Mouse (Mus musculus) liver, embryonic 12.5 days (tissue): ENCODE data around the gene Epb41l4b. TPM values are rescaled to one million over a fixed set of nuclear protein-coding genes. Genes with fewer than 3 reads are reported as not detected.

ENCODE experiments used
- ATAC-seq: fragments of 200-750 bp; cut with Nextera tagmentation; 2 replicates; pipeline ENCODE4 v1.8.0; 2017; ENCODE audit warnings: moderate number of reproducible peaks, mild to moderate bottlenecking, moderate library complexity
- H3K27ac ChIP-seq: fragments of 300-500 bp; sonication (generic); 2 replicates; pipeline ENCODE4 v1.5.1; 2016; ENCODE audit warnings: mild to moderate bottlenecking
- H3K27me3 ChIP-seq: fragments of 300-500 bp; sonication (generic); replicated peaks from 2 replicates; pipeline ENCODE4 v1.6.1; 2016; ENCODE audit warnings: mild to moderate bottlenecking, moderate library complexity
- H3K36me3 ChIP-seq: fragments of 300-500 bp; sonication (generic); 2 replicates; pipeline ENCODE4 v1.6.1; 2016; ENCODE audit warnings: mild to moderate bottlenecking, moderate library complexity
- H3K4me1 ChIP-seq: fragments of 300-500 bp; sonication (generic); 2 replicates; pipeline ENCODE4 v1.6.1; 2016
- H3K4me2 ChIP-seq: fragments of 300-500 bp; sonication (generic); 2 replicates; pipeline ENCODE4 v1.6.1; 2016; ENCODE audit warnings: mild to moderate bottlenecking, moderate library complexity
- H3K4me3 ChIP-seq: fragments of 300-500 bp; sonication (generic); 2 replicates; pipeline ENCODE4 v1.5.1; 2016; ENCODE audit warnings: mild to moderate bottlenecking, moderate library complexity
- H3K9ac ChIP-seq: fragments of 300-500 bp; sonication (generic); 2 replicates; pipeline ENCODE4 v1.6.1; 2016; ENCODE audit warnings: mild to moderate bottlenecking, moderate library complexity
- H3K9me3 ChIP-seq: fragments of 300-500 bp; sonication (generic); replicated peaks from 2 replicates; pipeline ENCODE4 v1.6.1; 2016; ENCODE audit warnings: mild to moderate bottlenecking, moderate library complexity
- WGBS: fragments of 180-500 bp; shearing (Covaris S2); methylation state at CpG from one replicate; pipeline ENCODE4 v1.1.7; 2016; ENCODE audit not compliant: insufficient replicate concordance; 5-methylcytosine and 5-hydroxymethylcytosine counted together
- polyA plus RNA-seq: library from polyadenylated mRNA; unstranded; fragments of >200 nt; fragmentation: Nextera tagmentation; extraction: Ambion mirVana; gene quantifications from 2 replicates; pipeline ENCODE4 v1.2.1, GENCODE M21; 2016

Gene Epb41l4b
- polyA plus RNA-seq, 1 experiment from 2014 or later, result 1.4 TPM

DNA sequence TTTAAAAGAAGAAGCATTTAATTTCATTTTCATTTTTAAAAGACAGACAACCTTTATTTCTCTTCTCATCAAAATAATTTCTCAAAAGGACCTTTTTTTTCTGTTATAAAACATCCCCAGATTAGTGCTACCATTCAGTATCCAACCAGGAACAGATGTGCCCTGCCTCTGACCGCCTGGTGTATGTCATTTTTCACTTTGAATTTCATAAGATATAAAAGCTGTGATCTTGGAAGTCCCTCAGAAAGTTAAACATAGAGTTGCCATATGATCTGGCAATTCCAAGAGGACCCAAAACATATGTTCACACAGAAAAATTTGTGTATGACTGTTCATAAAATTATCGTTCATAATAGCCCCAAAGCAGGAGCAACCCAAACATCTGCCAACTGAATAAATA, 151.3 kb downstream of the Epb41l4b start:
- peaks cover 64% of the 10 kb centered on the region for H3K27me3 ChIP-seq
- WGBS, result 52% methylated on average over 2 of the region's 2 CpGs

GRCm38 (mm10) chr4:56990215-56990584, 153.0 kb downstream of the Epb41l4b start, which contains the start of gene Frrs1l:
Gene Frrs1l (minus strand): TSS chr4:56990391.
- H3K27me3 ChIP-seq, result peaks cover 73% of the 10 kb centered on the region
- H3K9me3 ChIP-seq, result no peaks in the 10 kb centered on the region
- WGBS, result under 1% methylated on average over 42 of the region's 44 CpGs

More for the DNA sequence above, 151.3 kb downstream of the Epb41l4b start:
- H3K4me3 ChIP-seq, result no peak overlapping the region
- no peak for ATAC-seq
- H3K27ac ChIP-seq, result no peak overlapping the region
- H3K9ac ChIP-seq, result no peak overlapping the region
- H3K4me1 ChIP-seq, result no peaks in the 10 kb centered on the region
- H3K36me3 ChIP-seq, result no peaks in the 10 kb centered on the region
- no peak overlapping the region for H3K4me2 ChIP-seq
- no peaks in the 10 kb centered on the region for H3K9me3 ChIP-seq

GRCm38 (mm10) chr4:56989431-56990214, 153.6 kb downstream of the Epb41l4b start:
- H3K4me3 ChIP-seq, result peak overlapping the region; percentile 50
- no peaks in the 10 kb centered on the region for H3K4me1 ChIP-seq
- H3K9ac ChIP-seq, result no peak overlapping the region
- no peaks in the 10 kb centered on the region for H3K36me3 ChIP-seq
- H3K27ac ChIP-seq, result no peak overlapping the region
- no peak for ATAC-seq
- peaks cover 73% of the 10 kb centered on the region for H3K27me3 ChIP-seq
- WGBS, result 3% methylated on average over 45 of the region's 45 CpGs
- no peaks in the 10 kb centered on the region for H3K9me3 ChIP-seq
- H3K4me2 ChIP-seq, result peak overlapping the region; percentile 70

More at GRCm38 (mm10) chr4:56990215-56990584, 153.0 kb downstream of the Epb41l4b start, which contains the start of gene Frrs1l:
- Histone ChIP-seq H3K9ac (no peak within 1 kb of the TSS), H3K4me2 (peak within 1 kb of the TSS; percentile 70), H3K4me1 (no peaks in the 10 kb centered on the region), H3K4me3 (peak within 1 kb of the TSS; percentile 50), H3K27ac (no peak within 1 kb of the TSS), H3K36me3 (no peaks in the 10 kb centered on the region)
- no peak for ATAC-seq

GRCm38 (mm10) chr4:56965586-56966179, 177.6 kb downstream of the Epb41l4b start:
- Histone ChIP-seq H3K4me3 (no peak overlapping the region), H3K27ac (no peak overlapping the region), H3K9ac (no peak overlapping the region), H3K27me3 (no peaks in the 10 kb centered on the region), H3K4me2 (no peak overlapping the region), H3K9me3 (no peaks in the 10 kb centered on the region), H3K36me3 (no peaks in the 10 kb centered on the region), H3K4me1 (no peaks in the 10 kb centered on the region)
- WGBS, result 33% methylated on average over 7 of the region's 7 CpGs
- no peak for ATAC-seq

DNA sequence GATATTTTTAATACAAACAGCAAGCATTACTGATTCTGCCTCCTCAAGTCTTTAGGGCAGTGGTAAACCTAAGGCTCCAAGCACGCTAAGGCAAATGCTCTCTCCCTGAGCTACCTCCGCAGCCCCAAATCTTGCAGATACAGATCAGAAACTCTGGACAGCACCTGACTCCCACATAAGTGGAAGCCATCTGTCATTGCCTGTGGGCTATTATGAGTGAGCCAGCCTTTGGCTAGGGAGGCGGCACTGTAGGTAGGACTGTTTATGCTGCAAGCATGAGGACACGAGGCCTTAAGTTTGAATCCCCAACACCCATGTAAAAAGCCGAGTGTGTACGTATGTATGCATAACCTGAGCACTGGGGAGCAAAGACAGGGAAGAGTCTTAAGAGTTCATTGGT, 179.6 kb downstream of the Epb41l4b start:
- ATAC-seq, result no peak
- Histone ChIP-seq H3K9me3 (no peaks in the 10 kb centered on the region), H3K4me3 (no peak overlapping the region), H3K4me2 (no peak overlapping the region), H3K27ac (no peak overlapping the region), H3K4me1 (no peaks in the 10 kb centered on the region), H3K9ac (no peak overlapping the region), H3K27me3 (no peaks in the 10 kb centered on the region), H3K36me3 (no peaks in the 10 kb centered on the region)
- 79% methylated on average over 6 of the region's 6 CpGs for WGBS

DNA sequence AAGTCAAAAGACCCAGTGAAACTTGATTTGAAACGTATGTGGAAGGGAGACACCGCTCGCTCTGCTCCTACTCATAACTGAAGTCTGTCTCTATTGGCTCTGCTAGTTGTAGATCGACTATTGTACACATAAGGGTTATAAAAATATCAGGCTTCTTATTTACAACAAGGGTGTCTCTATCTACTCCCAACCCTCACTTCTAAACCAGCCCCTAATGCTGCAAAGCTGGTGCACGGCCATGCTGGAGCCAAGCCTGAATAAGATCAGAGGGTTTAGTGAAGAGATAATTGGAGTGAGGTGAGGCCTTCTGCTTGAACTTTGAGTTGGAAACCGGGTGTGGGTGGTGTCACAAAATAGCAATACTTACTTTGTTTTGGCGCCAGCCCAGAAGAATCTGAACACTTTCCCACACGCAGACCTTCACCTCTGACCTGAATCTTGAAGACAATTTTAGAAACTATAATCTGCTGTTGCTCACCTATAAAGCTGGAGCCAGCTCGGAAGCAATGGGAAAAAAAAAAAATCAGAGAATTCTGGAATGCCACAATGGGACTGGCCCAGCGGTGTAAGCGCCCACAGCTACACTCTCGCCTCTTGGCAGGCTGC, 181.8 kb downstream of the Epb41l4b start:
- no peak overlapping the region for H3K9ac ChIP-seq
- no peaks in the 10 kb centered on the region for H3K9me3 ChIP-seq
- H3K4me2 ChIP-seq, result no peak overlapping the region
- no peaks in the 10 kb centered on the region for H3K36me3 ChIP-seq
- ATAC-seq, result no peak
- no peaks in the 10 kb centered on the region for H3K27me3 ChIP-seq
- no peak overlapping the region for H3K27ac ChIP-seq
- H3K4me1 ChIP-seq, result peaks cover 6% of the 10 kb centered on the region; the same call in 1 of the 2 replicates
- 76% methylated on average over 12 of the region's 12 CpGs for WGBS
- no peak overlapping the region for H3K4me3 ChIP-seq

DNA sequence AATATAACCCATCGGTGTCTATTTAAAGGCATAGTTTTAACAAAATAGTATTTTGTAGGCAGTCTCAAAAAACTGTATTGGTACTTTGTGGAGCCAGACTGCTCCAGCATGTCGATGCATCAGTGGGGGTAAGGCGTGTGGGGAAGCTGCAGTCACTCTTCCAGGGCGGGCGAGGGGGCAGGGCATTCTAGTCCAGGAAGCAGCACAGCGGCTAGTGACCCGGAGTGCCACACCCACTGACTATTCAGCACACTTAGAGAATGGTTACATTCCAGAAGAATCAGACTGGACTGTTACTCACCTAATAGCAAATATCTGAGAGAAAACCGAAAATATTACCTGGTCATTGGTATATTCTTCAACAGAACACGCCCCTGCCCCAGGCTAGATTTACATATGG, 185.7 kb downstream of the Epb41l4b start:
- Histone ChIP-seq H3K4me2 (no peak overlapping the region), H3K27me3 (no peaks in the 10 kb centered on the region), H3K27ac (no peak overlapping the region), H3K4me3 (no peak overlapping the region), H3K9me3 (no peaks in the 10 kb centered on the region), H3K9ac (no peak overlapping the region), H3K36me3 (no peaks in the 10 kb centered on the region), H3K4me1 (peaks cover 8% of the 10 kb centered on the region; the same call in 1 of the 2 replicates)
- 32% methylated on average over 9 of the region's 9 CpGs for WGBS
- no peak for ATAC-seq

GRCm38 (mm10) chr4:56953235-56953634, 190.0 kb downstream of the Epb41l4b start:
- H3K4me3 ChIP-seq, result no peak overlapping the region

DNA sequence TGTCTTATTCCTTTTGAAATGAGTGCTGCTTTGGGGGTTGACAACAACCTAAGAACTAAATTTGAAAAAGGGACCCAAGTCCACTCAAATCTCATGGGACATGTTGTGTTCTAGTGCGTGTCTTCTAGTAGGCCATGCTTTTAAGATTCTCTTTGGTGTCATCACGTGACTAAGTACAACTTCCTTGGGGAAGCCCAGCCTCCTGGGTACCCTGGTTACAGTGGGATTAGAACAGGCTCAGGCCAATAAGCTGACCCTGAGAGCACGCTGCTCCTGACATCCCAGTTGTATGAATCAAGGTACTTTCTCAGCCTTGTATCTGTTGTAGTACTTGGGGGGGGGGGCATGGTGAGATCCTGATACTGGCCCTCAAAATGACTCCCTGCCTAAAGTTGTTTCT, 191.5 kb downstream of the Epb41l4b start:
- H3K27me3 ChIP-seq, result no peaks in the 10 kb centered on the region
- H3K4me3 ChIP-seq, result no peak overlapping the region
- H3K27ac ChIP-seq, result no peak overlapping the region
- H3K9ac ChIP-seq, result no peak overlapping the region
- no peaks in the 10 kb centered on the region for H3K36me3 ChIP-seq
- no peak overlapping the region for H3K4me2 ChIP-seq
- H3K9me3 ChIP-seq, result no peaks in the 10 kb centered on the region
- WGBS, result 65% methylated on average over 3 of the region's 3 CpGs
- no peak for ATAC-seq
- H3K4me1 ChIP-seq, result peaks cover 16% of the 10 kb centered on the region

More at GRCm38 (mm10) chr4:56953235-56953634, 190.0 kb downstream of the Epb41l4b start:
- H3K27me3 ChIP-seq, result no peaks in the 10 kb centered on the region
- H3K9ac ChIP-seq, result no peak overlapping the region
- H3K36me3 ChIP-seq, result no peaks in the 10 kb centered on the region
- 42% methylated on average over 6 of the region's 6 CpGs for WGBS
- no peak overlapping the region for H3K27ac ChIP-seq
- no peak for ATAC-seq
- no peak overlapping the region for H3K4me2 ChIP-seq
- H3K9me3 ChIP-seq, result no peaks in the 10 kb centered on the region
- peaks cover 14% of the 10 kb centered on the region; the same call in 1 of the 2 replicates for H3K4me1 ChIP-seq

DNA sequence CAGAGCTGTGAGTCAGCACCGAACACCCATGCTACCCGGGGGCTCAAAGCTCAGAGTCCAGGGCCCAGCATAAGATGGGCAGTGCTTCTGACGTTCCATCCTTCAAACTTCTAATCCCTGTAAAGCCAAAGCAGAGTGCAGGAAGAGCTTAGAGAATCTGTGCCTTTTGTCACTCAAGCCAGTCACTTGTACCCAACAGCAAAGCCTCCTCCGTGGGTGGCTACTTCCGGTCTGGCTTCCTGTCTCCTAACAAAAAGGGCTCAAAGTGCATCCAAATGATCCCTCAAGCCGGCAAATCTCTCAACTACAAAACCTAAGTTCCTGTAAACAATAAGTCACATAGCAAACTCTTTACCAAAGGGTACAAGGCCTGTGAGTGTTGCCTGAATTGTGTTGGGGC, 193.7 kb downstream of the Epb41l4b start:
- Histone ChIP-seq H3K4me1 (peaks cover 32% of the 10 kb centered on the region), H3K9ac (no peak overlapping the region), H3K27me3 (no peaks in the 10 kb centered on the region), H3K9me3 (no peaks in the 10 kb centered on the region), H3K36me3 (no peaks in the 10 kb centered on the region), H3K27ac (no peak overlapping the region), H3K4me3 (no peak overlapping the region), H3K4me2 (no peak overlapping the region)
- no peak for ATAC-seq
- 43% methylated on average over 6 of the region's 6 CpGs for WGBS

DNA sequence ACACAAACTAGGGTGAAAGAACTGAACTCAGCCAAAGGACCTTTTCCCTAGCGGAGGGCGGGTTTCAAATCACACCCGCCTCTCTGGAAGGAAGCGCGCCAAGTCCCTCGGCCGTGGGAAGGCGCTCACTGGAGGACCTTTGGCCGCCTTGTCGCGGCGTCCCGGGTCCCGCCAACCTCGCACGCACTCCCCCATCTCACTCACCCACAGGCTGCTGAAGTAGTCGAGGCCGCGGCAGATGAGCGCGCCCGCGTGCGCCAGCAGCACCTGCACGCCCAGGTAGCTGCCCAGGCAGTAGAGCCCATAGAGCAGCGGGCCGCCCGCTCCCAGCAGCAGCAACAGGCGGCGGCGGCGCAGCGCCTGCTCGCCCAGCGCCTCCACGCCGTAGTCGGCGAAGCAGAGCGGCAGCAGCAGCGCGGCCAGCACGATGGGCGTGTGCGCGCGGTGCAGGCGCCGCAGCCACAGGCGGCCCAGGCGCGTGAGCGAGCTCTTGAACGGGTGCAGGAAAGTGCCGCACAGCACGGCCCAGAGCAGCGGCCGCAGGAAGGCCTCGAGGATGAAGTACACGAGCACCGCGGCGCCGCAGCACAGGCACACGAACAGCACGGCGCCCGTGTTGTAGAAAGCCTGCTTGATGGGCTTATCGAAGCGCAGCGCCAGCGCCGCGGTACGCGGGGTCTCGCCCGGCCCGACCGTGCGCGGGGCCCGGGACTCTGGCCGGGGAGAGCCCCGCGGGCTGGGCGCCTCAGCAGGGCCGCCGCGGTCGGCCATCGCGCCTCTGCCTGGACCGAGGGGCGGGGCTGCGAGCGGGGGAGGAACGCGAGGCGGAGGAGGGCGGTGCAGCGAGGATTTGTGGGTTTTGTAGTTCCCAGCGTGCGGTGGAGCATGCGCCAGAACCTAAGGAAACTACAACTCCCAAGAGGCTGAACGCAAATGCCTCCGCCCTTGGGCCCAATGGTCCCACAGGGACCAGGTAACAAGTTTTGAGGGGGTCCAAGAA, 196.3 kb downstream of the Epb41l4b start, which contains the start of gene Tmem245:
TSS of gene Tmem245 (minus strand) at position 797 of the 1,000 bp plus-strand sequence.
- Histone ChIP-seq H3K9ac (peak within 1 kb of the TSS; percentile 86), H3K36me3 (no peaks in the 10 kb centered on the region; the same call in 1 of the 2 replicates), H3K9me3 (no peaks in the 10 kb centered on the region), H3K4me1 (peaks cover 48% of the 10 kb centered on the region), H3K27ac (peak within 1 kb of the TSS; percentile 77), H3K27me3 (no peaks in the 10 kb centered on the region), H3K4me3 (peak within 1 kb of the TSS; percentile 76), H3K4me2 (peak within 1 kb of the TSS; percentile 93)
- WGBS, result under 1% methylated on average over 107 of the region's 107 CpGs
- peak; percentile 96 for ATAC-seq
